Comparison of ENCODE assay signal across 8 mouse cellular contexts in the genomic region with DNA sequence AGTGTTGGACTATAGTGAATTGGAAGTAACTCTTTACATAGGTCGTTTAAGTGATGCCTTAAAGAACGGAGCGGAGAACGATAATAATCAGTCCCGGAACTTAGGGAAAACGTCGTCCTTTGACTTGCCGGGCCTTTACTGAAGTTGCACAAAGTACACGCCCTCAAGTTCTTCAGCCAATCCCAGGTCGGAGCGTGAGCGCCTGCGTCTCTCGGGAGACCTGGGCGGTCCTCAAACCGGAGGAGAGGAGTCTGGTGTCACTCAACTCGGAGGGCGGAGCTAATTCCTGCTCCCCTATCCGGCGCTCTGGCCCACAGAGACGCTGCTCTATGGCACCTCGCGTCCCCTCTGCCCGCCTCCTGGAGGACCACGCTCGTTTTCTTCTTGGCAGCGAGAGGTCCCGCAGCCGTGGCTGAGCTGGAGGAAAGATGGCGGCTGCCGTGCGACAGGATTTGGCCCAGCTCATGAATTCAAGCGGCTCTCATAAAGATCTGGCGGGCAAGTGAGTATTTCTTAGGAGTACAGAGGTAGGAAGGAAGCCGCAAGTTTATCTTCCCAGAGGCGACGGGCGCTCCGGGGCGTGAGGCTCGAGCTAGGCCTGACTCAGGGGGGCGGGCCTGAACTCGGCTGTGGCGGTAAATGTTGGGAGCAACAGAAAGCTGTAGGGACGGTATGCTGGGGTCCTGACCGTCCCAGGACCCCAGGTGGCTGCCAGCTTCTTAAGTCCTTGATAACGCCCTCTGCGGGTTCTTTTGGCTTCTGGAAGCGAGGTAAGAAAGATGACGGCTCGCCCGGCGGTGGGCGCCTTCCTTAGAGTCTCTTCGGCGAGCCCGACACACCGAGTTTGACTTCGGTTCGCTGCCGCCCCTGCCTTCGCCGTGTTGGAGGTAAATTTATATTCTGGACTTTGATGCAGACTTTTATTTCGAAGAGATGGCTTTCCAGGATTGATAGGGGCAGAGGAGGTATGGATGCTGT. TPM values are rescaled to one million over a fixed set of nuclear protein-coding genes. Genes with fewer than 3 reads are reported as not detected.
DNase-seq lines count a peak whose midpoint lies in the region; ATAC-seq lines count a peak whose summit lies in the region.

A gene (plus strand): TSS at position 261 of the 978 bp plus-strand sequence.

- H3K4me3 ChIP-seq in intestine, embryonic 14.5 days (ENCODE audit: low read depth, low read length), result peak within 1 kb of the TSS; percentile 57

- DNase-seq in adrenal gland, adult 18-20 months (ENCODE audit: low spot score in 2 of 2), result peak; percentile 86 to 91
- peak; percentile 100 for DNase-seq in embryo, embryonic 11 days
- peak; percentile 98 for DNase-seq in gastrocnemius, postnatal 25 days
- peak; percentile 95 for DNase-seq in intestine, embryonic 14.5 days (ENCODE audit: low spot score)
- peak; percentile 97 to 98 for DNase-seq in left cerebral cortex, postnatal 14 days (ENCODE audit: low spot score in 2 of 2)
- DNase-seq in mesoderm, embryonic 11.5 days (ENCODE audit: low read depth, low spot score), result peak; percentile 99
- DNase-seq in right cerebral cortex, postnatal 36 days (ENCODE audit: low spot score in 2 of 2), result peak; percentile 96 to 98
- peak; percentile 99 for DNase-seq in yolk sac, embryonic 10.5 days (ENCODE audit: low spot score)

- peak within 1 kb of the TSS; percentile 84 for H3K27ac ChIP-seq in intestine, embryonic 14.5 days (ENCODE audit: low read depth)

- H3K9ac ChIP-seq in intestine, embryonic 14.5 days (ENCODE audit: low read length), result peak within 1 kb of the TSS; percentile 82

- intact Hi-C loops in left cerebral cortex, postnatal 14 days (cut with DNase I), result loop anchor here (1.0 to 5.0 kb wide), 2 partner anchors 18 to 91 kb away; a partner anchor contains a TSS

- ATAC-seq in intestine, embryonic 14.5 days (replicated peaks; ENCODE audit: low FRiP score, low TSS enrichment, low read depth), result peak; percentile 100

- H3K27me3 ChIP-seq in intestine, embryonic 14.5 days (replicated peaks; ENCODE audit: control insufficient read depth, insufficient read depth, low read length), result no peaks in the 10 kb centered on the region

- H3K4me1 ChIP-seq in intestine, embryonic 14.5 days (replicated peaks; ENCODE audit: control insufficient read depth, insufficient read depth, low read length), result peaks cover 18% of the 10 kb centered on the region

- H3K4me2 ChIP-seq in intestine, embryonic 14.5 days (ENCODE audit: low read length), result peak within 1 kb of the TSS; percentile 85

- H3K36me3 ChIP-seq in intestine, embryonic 14.5 days (ENCODE audit: control insufficient read depth, insufficient read depth, low read length), result peaks cover 10% of the 10 kb centered on the region

- under 1% methylated on average over 64 of the region's 64 CpGs for WGBS in intestine, embryonic 14.5 days

- H3K9me3 ChIP-seq in intestine, embryonic 14.5 days (ENCODE audit: control insufficient read depth, low read length), result no peaks in the 10 kb centered on the region

RNA-seq across cellular contexts. Expression of the gene that starts here (rescaled TPM):
- 10 to 100 TPM; 70.5 to 71.4 TPM for total RNA-seq in adrenal gland, adult 18-20 months (2021)
- 10 to 100 TPM; 91.6 to 94.1 TPM for total RNA-seq in gastrocnemius, postnatal 25 days (2021)
- 183 and 189 TPM in 2 replicates for polyA plus RNA-seq in intestine, embryonic 14.5 days (2014; fragmentation: Nextera tagmentation; extraction: Ambion mirVana)
- 10 to 100 TPM; 73.3 to 73.8 TPM for total RNA-seq in left cerebral cortex, postnatal 14 days (2021)

Comparison
In these comparisons a context has a peak if more than half of its experiments do, and no peak if none do; other contexts are left out.
1. Peak in every context shown above with its lines: DNase-seq, ATAC-seq, H3K4me3 ChIP-seq and H3K27ac ChIP-seq.